Mouse (Mus musculus): Measurements from ENCODE around the gene Clec2l. TPM values are rescaled to one million over a fixed set of nuclear protein-coding genes. Genes with fewer than 3 reads are reported as not detected.
A peak's percentile ranks its signal among the peaks of the same experiment; 100 is the strongest.

The Clec2l gene
- total RNA-seq, 1 experiment from 2014 or later = not detected

DNA sequence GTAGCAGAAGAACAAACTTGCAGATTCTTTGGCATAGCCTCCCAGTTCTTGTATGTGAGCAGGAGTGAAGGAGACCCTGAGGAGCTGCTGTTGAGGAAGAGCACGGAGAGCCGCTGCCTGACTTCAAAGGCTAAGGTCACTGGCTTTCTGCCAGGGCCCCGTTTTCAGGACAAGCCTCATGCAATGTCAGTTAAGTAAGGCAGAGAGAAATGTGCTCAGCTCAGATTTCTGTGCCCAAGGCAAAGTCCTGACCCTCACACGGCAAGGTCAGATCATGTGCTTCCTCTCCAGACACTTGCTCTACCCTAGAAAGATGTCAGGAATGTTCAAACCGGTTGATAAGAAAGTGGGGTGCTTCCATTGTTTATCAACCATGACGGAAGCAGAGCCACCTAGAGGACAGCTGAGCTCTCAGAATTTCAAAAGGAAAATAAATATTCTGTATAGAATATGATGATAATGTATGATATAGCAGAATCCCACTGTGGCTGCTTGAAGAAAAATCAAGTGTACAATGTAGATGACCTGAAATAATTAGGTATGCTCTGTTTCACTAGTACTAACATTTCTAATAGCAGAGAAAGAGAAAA lies 40.0 kb downstream of the Clec2l start:
- ATAC-seq (replicated peaks; ENCODE audit: insufficient number of reproducible peaks, low FRiP score, low TSS enrichment, poor library complexity, severe bottlenecking) = no peak

DNA sequence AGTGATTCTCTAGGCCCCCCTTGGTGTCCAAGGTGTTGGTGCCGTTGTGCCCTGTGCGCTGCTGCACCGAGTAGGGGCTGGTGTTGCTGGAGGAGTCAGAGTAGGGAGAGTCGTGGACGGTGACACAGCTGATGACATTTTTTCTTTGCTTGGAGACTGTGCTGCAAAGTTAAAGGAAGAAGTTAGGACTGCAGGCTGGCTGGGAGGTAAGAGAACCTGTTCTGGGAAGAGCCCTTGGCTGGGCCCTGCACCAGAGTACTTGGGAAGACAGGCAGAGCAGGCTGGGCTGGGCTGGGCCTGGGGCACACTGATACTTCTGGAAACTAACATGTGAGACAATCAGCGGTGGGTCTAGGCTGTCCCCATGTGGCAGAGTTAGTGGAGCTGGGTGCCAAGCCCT lies 40.7 kb downstream of the Clec2l start:
- ATAC-seq (replicated peaks; ENCODE audit: insufficient number of reproducible peaks, low FRiP score, low TSS enrichment, poor library complexity, severe bottlenecking) = no peak

DNA sequence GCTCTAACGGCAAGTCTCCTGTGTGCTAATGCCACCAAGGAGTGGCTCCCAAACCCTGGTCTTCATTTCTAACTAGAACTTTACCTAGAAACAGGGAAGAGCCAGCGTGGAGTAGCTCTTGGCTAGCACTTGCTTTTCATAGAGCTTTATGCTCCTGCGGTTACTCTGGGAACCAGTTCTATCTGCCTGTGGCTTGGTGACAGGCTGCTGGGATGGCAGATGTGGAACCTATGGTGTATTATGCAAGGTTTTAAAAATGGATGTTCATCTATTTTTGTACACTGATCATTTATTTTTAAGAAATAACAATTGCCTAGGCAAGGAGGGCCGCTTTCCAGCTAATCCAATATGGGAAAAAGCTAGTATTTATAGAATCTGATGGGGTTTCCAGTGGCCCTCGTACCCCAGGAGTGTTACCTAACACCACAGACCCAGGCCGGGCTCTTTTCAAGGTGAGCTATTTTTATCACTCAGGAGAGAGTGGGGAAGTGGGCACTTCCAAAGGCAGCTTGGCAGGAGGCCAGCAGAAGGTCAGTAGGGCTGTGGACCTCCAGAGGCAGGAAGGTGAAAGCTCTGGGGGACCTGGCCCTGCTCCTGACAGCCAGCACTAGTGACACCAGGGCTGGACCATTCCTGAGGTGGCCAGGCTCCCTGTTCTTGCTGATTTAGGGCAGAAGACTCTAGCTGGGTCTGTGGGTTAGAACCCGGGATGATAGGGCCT lies 41.6 kb downstream of the Clec2l start:
- no peak for ATAC-seq (replicated peaks; ENCODE audit: insufficient number of reproducible peaks, low FRiP score, low TSS enrichment, poor library complexity, severe bottlenecking)

DNA sequence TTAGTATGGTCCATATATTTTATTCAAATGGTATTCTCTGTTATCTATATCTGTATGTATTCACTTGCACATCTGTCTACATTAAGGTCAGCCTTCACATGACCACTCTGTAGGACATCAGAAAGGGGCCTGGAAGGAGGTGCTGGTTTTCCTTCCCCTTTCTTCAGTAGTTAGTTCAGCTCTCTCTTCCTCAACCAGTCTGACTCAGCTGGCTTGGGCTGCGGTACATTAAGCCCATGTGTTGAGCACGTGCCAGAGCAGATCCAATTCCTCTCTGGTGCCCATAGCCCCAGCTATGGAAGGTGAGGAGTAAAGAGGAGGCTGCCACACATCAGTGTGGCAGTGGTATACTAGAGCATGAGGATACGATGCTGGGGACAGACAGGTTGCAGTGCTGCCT lies 47.6 kb downstream of the Clec2l start:
- ATAC-seq (replicated peaks; ENCODE audit: insufficient number of reproducible peaks, low FRiP score, low TSS enrichment, poor library complexity, severe bottlenecking) = peak; percentile 89

DNA sequence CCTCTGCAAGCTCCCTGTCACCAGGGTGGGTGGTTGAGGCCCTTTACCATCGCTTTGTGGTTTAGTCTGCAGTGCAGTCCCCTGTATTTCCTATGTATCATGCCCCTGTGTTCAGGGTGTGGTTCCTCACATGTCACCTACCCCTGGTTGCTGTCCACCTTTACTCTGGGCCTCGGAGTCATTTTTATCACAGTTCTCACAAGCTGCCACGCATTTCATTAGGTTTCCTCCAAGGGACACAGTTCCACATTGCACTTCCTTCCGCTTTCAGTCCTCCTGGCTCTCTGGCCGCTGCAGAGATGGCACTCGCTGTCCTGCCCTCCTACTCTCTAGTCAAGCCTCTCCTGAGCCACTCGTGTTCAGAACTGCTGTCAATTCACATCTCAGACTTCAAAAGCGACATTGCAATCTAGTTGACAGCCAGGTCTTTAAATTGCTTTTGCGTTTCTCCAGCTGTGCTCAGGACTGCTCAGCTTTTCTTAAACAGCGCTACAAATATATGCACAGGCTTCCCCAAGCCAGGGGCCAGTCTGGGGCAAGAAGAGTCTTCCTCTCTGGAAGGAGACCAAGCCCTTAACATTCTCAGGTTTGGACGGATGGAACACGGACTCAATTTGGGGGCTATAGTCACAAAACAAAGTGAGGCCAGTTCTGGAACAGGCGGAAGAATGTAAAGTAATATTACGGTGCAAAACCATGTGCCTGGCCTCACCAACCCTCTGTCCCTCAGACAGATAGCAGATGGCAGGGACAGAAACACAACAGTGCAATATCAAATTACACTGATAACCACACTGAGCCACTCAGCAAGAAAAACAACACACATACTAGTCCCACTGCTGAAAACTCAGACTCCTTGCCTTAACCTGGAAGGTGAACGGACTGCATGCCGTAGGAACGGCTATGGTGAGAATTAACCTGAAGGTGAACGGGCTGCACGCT lies 51.4 kb downstream of the Clec2l start:
- ATAC-seq (replicated peaks; ENCODE audit: insufficient number of reproducible peaks, low FRiP score, low TSS enrichment, poor library complexity, severe bottlenecking) = peak; percentile 46; the same call in 1 of the 2 replicates

DNA sequence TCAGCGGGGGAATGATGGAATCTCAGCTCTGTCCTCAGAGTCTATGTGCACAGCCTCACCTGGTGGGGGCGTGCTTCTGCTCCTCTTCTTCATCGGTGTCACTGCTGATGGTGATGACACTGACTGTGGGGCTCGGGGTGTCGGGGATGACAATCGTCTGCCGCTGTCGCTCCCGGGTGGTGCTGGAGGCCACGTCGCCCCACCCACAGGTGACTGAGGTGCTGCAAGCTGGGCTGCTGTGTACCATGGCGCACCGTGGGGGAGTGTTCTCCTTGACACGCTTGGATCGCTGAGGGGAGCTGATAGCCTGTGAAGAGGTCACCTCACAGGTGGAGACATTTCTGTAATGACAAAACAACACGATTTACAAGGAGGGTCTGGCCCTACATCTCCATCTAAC lies 53.0 kb downstream of the Clec2l start:
- no peak for ATAC-seq (replicated peaks; ENCODE audit: insufficient number of reproducible peaks, low FRiP score, low TSS enrichment, poor library complexity, severe bottlenecking)

DNA sequence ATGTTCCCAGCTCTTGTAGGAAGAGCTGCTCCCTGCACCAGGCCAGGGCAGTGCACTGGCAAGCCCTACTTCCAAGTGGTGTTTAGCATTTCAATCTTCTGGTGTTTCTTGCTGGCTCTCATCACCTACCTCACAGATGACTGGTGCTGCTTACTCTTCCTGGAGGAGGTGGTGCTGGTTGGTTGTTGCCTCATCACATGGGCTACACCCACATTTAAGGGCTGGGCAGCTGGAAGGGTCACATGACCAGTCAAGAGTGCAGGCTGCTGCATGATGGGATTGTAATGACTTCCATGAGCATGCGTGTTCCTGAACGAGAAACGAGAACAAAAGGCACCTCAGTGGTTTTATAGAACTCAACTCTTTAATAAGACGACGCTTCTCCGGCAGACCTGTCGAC lies 55.8 kb downstream of the Clec2l start:
- ATAC-seq (replicated peaks; ENCODE audit: insufficient number of reproducible peaks, low FRiP score, low TSS enrichment, poor library complexity, severe bottlenecking) = no peak

DNA sequence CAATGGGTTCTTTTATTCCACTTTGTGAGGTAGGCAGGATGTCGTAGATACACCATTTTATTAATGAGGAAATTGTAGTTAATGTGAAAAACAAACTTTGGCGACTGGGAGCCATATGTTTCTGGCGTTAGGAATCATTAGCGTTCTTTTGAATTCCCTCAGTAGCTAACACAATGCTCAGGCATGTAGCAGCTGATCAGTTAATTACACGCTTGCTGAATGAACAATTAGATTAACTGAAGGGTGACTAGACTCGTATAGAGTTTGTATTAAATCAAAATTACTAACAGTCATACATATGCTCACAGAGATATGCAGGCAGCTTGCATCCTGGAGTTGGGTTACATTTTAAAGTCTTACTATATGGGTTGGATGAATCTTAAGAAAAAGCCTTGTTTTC lies 56.4 kb downstream of the Clec2l start:
- ATAC-seq (replicated peaks; ENCODE audit: insufficient number of reproducible peaks, low FRiP score, low TSS enrichment, poor library complexity, severe bottlenecking) = no peak

DNA sequence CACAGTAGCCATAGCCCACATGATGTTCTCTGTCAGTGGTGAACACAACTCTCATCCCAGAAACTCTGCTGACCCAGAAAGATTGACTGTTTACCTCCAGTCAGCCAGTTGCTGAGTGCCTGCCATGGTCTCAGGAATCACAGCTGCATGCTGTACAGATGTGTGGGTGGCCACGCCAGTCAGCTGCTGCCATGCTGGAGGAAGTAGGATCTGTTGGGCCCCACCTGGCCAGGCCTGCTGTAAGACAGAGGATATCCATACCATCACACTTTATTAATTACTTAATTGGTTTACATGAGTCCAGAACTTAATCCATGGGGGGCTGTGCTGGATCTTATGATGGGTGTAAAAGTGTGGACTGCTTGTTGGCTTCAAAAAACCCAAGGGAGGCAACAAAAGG lies 58.5 kb downstream of the Clec2l start:
- 0 out of 2 replicates have a peak, but pooled peaks have one; percentile 22 for ATAC-seq (replicated peaks; ENCODE audit: insufficient number of reproducible peaks, low FRiP score, low TSS enrichment, poor library complexity, severe bottlenecking)

DNA sequence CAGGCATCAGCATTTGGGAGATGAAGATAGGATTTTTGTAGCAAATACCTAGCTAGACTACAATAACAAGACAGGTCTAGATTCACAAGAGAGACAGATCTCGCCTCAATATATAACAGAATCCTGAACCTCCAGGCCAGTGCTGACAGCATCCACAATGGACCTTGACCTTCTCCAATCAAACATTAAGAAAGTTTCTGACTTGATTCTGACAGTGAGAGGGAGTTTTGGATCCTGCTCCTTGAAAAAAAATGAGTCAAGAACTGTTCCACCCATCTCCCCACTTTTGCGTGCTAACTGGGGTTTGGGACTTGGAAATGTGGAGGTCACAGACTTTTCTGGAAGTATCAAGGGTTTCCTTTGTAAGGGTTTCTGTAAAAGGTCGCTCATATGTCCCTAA lies 62.6 kb downstream of the Clec2l start:
- ATAC-seq (replicated peaks; ENCODE audit: insufficient number of reproducible peaks, low FRiP score, low TSS enrichment, poor library complexity, severe bottlenecking) = no peak

Other genes with a start within 250 kb of the Clec2l start
- gene Ubn2, start 229.1 kb upstream of the Clec2l start, total RNA-seq (2017) = 16.8 to 43.2 TPM (median 17.6 TPM) in 3 replicates
- gene Fmc1, start 129.6 kb upstream of the Clec2l start, total RNA-seq (2017) = 13.5 to 17.0 TPM (median 13.7 TPM) in 3 replicates
- 295 to 500 TPM (median 307 TPM) in 3 replicates for gene Luc7l2, start 111.7 kb upstream of the Clec2l start, total RNA-seq (2017)
- gene Klrg2, start 25.8 kb upstream of the Clec2l start, total RNA-seq (2017) = 1.4 TPM in 1 of 3 replicates, not detected in the others
- 10.7 to 19.2 TPM (median 18.1 TPM) in 3 replicates for gene Tbxas1, start 212.3 kb downstream of the Clec2l start, total RNA-seq (2017)
- gene Hipk2, start 213.1 kb downstream of the Clec2l start, total RNA-seq (2017) = 12.4 to 19.1 TPM (median 13.0 TPM) in 3 replicates

Data from monocyte, adult 5-6 weeks (primary cell).